Mouse (Mus musculus) erythroid progenitor cell, adult 5-6 weeks (primary cell): Measurements from ENCODE around the gene Scarf2. TPM values are rescaled to one million over a fixed set of nuclear protein-coding genes. Genes with fewer than 3 reads are reported as not detected.
A peak's percentile ranks its signal among the peaks of the same experiment; 100 is the strongest.

Source experiments
- ATAC-seq: replicated peaks from 2 replicates; pipeline ENCODE4 v1.8.0; 2016; ENCODE audit warnings: moderate number of reproducible peaks, mild to moderate bottlenecking, moderate TSS enrichment, inconsistent platforms; ENCODE audit not compliant: poor library complexity, low FRiP score, severe bottlenecking
- total RNA-seq, 2 experiments: library from RNA; stranded (forward) in 1 of 2; stranded (reverse) in 1 of 2; fragments of 150-400 nt in 1 of 2; fragments of 186-747, 209-891 nt in 1 of 2; gene quantifications; 2 replicates each; pipeline versions ENCODE4 v1.2.3 to v1.2.4; 2015 to 2017; ENCODE audit warnings: low replicate concordance in 2 of 2

The Scarf2 gene
- total RNA-seq, 2 experiments from 2014 or later, result 0.42 TPM; not detected in 1

- ATAC-seq, result no peak
Measured at GRCm38 (mm10) chr16:17797812-17798311, 780 bp downstream of the Scarf2 start.

DNA sequence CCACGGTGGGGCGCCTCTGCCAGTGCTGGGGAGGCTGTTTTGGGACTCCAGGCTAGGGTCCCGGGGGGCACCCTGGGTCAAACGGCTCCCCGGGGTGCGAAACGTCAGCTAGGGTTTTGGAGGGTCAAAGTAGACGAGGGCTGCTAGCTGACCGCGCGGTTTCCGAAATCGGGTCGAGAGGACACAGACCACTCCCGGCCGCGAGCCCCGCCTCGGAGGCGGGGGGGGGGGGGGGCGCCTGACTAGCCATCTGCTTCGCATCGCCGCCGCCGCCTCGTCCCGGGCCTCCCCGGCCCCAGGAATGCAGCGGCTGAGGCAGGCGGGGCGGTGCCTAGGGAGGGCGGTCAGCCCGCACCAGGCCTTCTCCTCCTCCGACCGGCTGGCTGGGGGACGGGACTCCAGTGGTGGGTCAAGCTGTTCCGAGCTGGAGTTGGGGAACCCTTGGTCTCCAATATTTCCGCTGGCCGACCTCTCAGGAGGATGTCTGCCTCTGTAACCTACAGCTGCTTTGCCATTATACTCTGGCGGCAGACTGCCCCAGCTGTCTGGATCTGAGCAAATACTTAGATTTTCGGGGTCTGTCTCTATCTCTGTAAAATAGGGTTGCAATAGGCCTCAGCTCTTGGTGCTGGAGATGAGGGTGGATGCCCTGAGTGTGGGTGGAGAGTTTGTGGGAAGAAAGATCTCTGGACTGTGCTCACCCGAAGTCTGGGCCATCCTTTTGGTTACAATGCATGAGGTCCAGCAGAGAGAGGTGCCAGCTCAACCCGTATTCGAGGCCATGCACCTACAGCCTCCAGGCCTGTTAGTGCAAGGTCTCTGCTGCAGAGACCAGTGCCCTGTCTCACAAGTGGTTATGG is 1.5 kb downstream of the Scarf2 start:
- no peak for ATAC-seq

GRCm38 (mm10) chr16:17799584-17799983 is 2.5 kb downstream of the Scarf2 start:
- no peak for ATAC-seq

GRCm38 (mm10) chr16:17801777-17802455 is 4.8 kb downstream of the Scarf2 start:
- no peak for ATAC-seq

- ATAC-seq, result no peak
Measured at GRCm38 (mm10) chr16:17802456-17802838, 5.4 kb downstream of the Scarf2 start.

DNA sequence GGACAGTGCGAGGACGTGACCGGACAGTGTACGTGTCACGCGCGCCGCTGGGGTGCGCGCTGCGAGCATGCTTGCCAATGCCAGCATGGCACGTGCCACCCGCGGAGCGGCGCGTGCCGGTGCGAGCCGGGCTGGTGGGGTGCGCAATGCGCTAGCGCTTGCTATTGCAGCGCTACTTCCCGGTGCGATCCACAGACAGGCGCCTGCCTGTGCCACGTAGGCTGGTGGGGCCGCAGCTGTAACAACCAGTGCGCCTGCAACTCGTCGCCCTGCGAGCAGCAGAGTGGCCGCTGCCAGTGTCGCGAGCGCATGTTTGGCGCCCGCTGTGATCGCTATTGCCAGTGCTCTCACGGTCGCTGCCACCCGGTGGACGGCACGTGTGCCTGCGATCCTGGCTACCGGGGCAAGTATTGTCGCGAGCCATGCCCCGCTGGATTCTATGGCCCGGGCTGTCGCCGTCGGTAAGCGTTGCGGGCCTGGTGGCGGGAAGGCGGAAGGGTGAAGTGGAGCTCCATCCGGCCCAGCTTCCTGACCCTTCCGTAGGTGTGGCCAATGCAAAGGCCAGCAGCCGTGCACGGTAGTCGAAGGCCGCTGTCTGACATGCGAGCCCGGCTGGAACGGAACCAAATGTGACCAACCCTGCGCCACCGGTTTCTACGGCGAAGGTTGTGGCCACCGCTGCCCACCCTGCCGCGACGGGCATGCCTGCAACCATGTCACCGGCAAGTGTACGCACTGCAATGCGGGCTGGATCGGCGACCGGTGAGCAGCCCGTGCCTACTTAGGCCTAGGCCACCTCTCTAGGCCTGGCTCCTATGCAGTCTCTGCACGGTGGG is 6.0 kb downstream of the Scarf2 start:
- no peak for ATAC-seq

DNA sequence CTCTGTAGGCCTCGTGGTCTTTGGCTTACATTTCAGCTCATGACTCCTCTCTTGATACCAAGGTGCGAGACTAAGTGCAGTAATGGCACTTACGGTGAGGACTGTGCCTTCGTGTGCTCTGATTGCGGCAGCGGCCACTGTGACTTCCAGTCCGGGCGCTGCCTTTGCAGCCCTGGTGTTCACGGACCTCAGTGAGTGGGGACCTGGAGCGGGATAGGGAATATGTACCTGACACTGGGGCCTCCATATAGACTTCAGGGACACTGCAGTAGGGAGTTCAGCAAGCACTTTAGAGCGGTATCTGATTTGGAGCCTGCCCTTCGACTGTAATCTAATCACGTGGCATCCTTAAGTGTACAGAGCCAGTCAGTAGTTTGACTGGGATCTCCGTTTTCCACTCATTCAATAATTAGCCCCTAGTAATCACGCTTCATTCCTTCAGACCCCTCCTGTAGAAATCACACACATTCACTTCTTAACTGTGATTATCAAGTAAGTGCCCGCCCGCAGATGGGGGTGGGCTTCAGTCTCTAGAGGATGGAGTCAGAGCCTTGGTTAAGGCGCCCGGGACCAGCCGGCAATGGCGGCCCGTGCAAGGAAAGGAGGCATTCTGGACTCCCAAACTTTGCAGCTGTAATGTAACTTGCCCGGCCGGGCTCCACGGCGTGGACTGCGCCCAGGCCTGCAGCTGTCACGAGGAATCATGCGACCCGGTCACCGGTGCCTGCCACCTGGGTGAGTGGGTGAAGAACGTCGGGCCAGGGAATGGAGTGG is 6.8 kb downstream of the Scarf2 start:
- ATAC-seq, result no peak

- no peak for ATAC-seq
Measured at GRCm38 (mm10) chr16:17804449-17804912, 7.4 kb downstream of the Scarf2 start.

DNA sequence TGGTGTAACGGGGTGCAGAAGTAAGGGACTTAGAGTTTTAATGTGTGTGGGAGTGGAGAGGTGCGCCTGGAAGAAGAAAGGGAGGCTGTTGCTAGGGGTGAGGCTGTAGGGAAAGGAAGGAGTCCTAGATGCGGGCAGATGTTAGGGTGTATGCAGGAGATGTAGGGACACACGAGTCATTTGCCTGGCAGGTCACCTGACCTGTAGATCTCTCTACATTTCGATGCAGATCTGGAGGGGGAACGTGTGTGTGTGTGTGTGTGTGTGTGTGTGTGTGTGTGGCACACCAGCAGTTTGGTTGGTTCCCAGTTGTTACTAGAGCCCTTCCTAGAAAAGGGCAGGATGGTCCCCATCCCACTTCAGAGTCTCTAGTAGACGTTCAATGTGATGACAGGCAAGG is 7.9 kb downstream of the Scarf2 start:
- ATAC-seq, result no peak

- no peak for ATAC-seq
Measured at GRCm38 (mm10) chr16:17806581-17807191, 9.6 kb downstream of the Scarf2 start.

GRCm38 (mm10) chr16:17807192-17808009 is 10.3 kb downstream of the Scarf2 start:
- ATAC-seq, result no peak

DNA sequence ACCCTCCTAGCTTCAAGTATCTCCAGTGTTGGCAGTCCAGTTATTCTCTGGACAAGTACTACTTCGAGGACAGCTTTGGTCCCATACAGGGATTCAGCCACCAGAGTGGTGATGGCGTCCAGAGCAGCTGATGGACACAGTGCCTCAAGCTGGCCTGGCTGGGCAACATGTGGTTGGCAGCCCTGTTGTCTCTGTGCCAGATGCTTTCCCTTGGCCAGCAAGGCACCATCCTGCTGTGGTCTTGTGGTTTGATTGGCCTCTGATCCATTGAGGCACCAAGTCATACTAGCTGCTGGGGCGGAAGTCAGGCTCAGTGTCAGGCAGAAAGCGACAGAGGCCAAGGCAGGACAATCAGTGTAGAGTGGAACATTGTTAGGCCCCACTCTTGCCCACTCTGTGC is 12.0 kb downstream of the Scarf2 start:
- ATAC-seq, result no peak

DNA sequence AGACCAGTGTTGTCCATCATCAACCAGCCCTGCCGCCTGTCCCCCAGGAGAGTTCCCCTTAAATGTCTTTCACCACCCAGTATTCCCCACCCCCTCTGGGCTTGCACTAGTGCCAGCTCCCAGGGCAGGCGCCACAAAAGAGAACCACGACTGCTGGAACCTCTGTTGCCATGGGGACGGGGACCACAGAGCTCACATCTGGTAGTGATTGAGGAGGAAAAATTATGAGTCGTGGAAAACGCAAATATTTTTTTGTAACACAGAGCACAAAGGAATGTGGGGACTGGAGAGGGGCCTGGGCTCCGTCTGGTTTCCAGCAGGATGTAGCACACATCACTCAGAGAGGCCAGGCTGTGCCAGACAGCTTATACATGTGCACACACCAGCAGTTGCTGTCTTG is 12.6 kb downstream of the Scarf2 start:
- ATAC-seq, result no peak

DNA sequence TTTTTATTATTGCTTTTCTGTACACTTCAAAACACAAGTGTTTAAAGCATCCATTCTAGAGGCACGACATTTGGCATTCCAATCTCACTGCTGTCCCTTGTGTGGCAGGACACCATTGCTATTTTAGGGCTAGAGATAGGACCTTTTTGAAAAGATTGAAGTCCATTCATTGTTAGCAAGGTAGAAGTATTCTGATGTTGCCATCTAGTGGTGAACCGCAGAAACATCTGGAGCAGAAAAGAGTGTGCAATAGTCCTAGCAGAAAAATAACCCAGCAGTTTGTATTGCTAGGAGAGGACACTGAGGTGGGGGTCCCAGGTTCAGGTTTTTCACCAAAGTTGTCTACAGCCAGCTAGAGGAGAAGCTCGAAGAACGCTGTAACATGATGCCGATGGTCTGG is 15.0 kb downstream of the Scarf2 start:
- no peak for ATAC-seq

GRCm38 (mm10) chr16:17813173-17813572 is 16.1 kb downstream of the Scarf2 start:
- ATAC-seq, result no peak

DNA sequence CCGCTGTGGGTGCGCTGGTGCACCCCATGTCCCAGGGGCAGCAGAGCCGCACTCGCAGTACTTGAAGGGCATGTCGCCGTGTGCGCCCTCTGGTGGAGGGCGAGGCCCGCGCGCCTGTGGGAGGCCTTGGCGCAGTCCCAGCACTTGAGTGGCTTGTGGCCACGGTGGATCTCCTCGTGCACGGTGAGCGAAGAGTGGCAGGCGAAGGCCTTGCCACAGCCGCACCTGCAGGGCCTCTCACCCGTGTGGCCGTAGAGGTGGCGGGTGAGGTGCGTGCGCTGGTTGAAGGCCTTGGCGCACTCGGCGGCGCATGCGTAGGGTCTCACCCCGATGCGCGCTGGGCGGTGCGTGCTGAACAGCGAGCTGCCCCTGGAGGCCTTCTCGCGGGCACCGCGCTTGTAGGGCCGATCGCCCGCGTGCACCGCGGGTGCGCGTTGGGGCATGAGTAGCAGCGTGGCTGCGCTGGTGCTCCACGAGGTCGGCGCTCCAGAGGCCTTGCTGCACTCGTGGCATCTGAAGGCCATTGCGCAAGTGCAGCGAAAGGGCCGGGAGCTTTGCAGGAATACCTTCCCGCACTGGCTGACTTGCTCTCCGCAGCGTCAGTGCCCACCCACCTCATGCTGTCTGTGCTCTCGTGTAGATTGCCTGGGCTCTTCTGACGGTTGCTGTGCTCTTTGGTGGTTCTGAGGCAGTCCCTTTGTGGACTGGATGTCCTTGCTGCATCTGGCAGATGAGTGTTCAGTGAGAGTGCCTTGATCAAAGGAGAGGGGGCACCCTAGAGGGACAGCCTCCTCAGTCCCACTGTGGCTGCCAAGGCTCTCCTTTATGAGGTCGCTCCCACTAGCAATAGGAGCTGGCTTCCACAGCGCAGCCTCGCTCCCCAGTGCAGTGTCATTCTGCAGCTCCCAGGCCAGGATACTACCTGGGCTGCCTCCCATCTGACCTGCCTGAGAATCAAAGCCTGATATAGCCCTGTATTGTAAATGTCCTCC is 18.6 kb downstream of the Scarf2 start:
- peak; percentile 87 for ATAC-seq

GRCm38 (mm10) chr16:17816528-17816927 is 19.4 kb downstream of the Scarf2 start:
- no peak for ATAC-seq
